Mouse (Mus musculus): ENCODE measurements around the gene Il6st.

Gene Il6st

GRCm38 (mm10) chr13:112529893-112530292 is 66.0 kb downstream of the Il6st start:
- peak; percentile 88 to 89 for DNase-seq

- no peak for DNase-seq
Observed at GRCm38 (mm10) chr13:112532235-112532634, 68.4 kb downstream of the Il6st start.

GRCm38 (mm10) chr13:112533556-112533955 is 69.7 kb downstream of the Il6st start:
- DNase-seq, result no peak

GRCm38 (mm10) chr13:112536611-112537010 is 72.7 kb downstream of the Il6st start:
- DNase-seq, result no peak

- no peak for DNase-seq
Observed at GRCm38 (mm10) chr13:112537065-112537464, 73.2 kb downstream of the Il6st start.

- no peak for DNase-seq
Observed at GRCm38 (mm10) chr13:112540616-112541015, 76.7 kb downstream of the Il6st start.

GRCm38 (mm10) chr13:112541223-112541975 is 77.5 kb downstream of the Il6st start:
- no peak for DNase-seq

- no peak for DNase-seq
Observed at GRCm38 (mm10) chr13:112551641-112552548, 88.0 kb downstream of the Il6st start.

- no peak for DNase-seq
Observed at GRCm38 (mm10) chr13:112553304-112553703, 89.4 kb downstream of the Il6st start.

GRCm38 (mm10) chr13:112556501-112556900 is 92.6 kb downstream of the Il6st start:
- no peak for DNase-seq
